Mouse (Mus musculus): ENCODE measurements around the gene Elf2.

Elf2 gene

GRCm38 (mm10) chr3:51204897-51205296 is 135.6 kb downstream of the Elf2 start:
- no peak for DNase-seq

GRCm38 (mm10) chr3:51204441-51204840 is 136.0 kb downstream of the Elf2 start:
- no peak for DNase-seq

- no peak for DNase-seq
These were observed 136.6 kb downstream of the Elf2 start for GRCm38 (mm10) chr3:51203906-51204305.

Data from heart, adult 11 months (tissue).